Mouse (Mus musculus) lung, embryonic 15.5 days (tissue): ENCODE data around the gene Cntnap2. TPM values are rescaled to one million over a fixed set of nuclear protein-coding genes. Genes with fewer than 3 reads are reported as not detected.

Experiments
- ATAC-seq: fragments of 200-750 bp; cut with Nextera tagmentation; 2 replicates; pipeline ENCODE4 v1.8.0; 2017; ENCODE audit warnings: moderate number of reproducible peaks, borderline replicate concordance; ENCODE audit not compliant: low FRiP score, low TSS enrichment; ENCODE audit errors: extremely low read depth
- H3K27ac ChIP-seq: fragments of 300-500 bp; sonication (generic); 2 replicates; pipeline ENCODE4 v1.5.1; 2015; ENCODE audit warnings: moderate library complexity, mild to moderate bottlenecking, inconsistent platforms
- H3K27me3 ChIP-seq: fragments of 300-500 bp; sonication (generic); 2 replicates; pipeline ENCODE4 v1.6.1; 2015; ENCODE audit warnings: inconsistent platforms
- H3K36me3 ChIP-seq: fragments of 300-500 bp; sonication (generic); 2 replicates; pipeline ENCODE4 v1.6.1; 2015; ENCODE audit warnings: inconsistent platforms
- H3K4me1 ChIP-seq: fragments of 300-500 bp; sonication (generic); 2 replicates; pipeline ENCODE4 v1.6.1; 2015; ENCODE audit warnings: inconsistent platforms
- H3K4me2 ChIP-seq: fragments of 300-500 bp; sonication (generic); 2 replicates; pipeline ENCODE4 v1.6.1; 2015; ENCODE audit warnings: inconsistent platforms, mild to moderate bottlenecking, moderate library complexity
- H3K4me3 ChIP-seq: fragments of 300-500 bp; sonication (generic); 2 replicates; pipeline ENCODE4 v1.5.1; 2015; ENCODE audit warnings: mild to moderate bottlenecking, inconsistent platforms
- H3K9ac ChIP-seq: fragments of 300-500 bp; sonication (generic); 2 replicates; pipeline ENCODE4 v1.6.1; 2015; ENCODE audit warnings: inconsistent platforms
- H3K9me3 ChIP-seq: fragments of 300-500 bp; sonication (generic); 2 replicates; pipeline ENCODE4 v1.6.1; 2016; ENCODE audit warnings: inconsistent platforms
- WGBS: fragments of 180-500 bp; shearing (Covaris S2); methylation state at CpG from one replicate; pipeline ENCODE4 v1.1.7; 2015; 5-methylcytosine and 5-hydroxymethylcytosine counted together
- polyA plus RNA-seq: library from polyadenylated mRNA; unstranded; fragments of >200 nt; fragmentation: Nextera tagmentation; extraction: Ambion mirVana; gene quantifications from 2 replicates; pipeline ENCODE4 v1.2.1, GENCODE M21; 2015

The Cntnap2 gene
- polyA plus RNA-seq, 1 experiment from 2014 or later, result 1.0 TPM

DNA sequence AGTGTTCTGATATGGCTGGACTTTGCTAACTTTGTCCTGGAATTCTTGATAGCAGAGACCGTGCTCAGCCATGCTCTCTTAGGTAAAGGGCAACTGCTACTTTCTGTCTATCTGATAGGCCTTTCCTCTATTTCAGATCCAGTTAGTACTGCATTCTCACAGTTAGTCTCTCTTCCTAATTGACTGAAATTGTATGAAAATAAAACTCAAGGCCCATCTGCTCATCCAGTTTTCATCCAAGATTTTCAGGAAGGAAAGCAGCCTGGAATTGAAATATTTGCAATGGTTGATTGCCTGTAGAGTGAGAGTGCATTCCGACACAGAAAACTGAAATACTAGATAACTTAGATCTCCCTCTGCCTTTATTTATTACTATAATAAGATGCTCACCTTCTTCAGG, 589.3 kb downstream of the Cntnap2 start:
- ATAC-seq, result no peak
- H3K36me3 ChIP-seq, result no peaks in the 10 kb centered on the region
- no peak overlapping the region for H3K27ac ChIP-seq
- 77% methylated on average over 2 of the region's 2 CpGs for WGBS
- H3K4me2 ChIP-seq, result no peak overlapping the region
- H3K9me3 ChIP-seq, result no peaks in the 10 kb centered on the region
- H3K4me1 ChIP-seq, result no peaks in the 10 kb centered on the region
- H3K4me3 ChIP-seq, result no peak overlapping the region
- no peak overlapping the region for H3K9ac ChIP-seq
- no peaks in the 10 kb centered on the region for H3K27me3 ChIP-seq

DNA sequence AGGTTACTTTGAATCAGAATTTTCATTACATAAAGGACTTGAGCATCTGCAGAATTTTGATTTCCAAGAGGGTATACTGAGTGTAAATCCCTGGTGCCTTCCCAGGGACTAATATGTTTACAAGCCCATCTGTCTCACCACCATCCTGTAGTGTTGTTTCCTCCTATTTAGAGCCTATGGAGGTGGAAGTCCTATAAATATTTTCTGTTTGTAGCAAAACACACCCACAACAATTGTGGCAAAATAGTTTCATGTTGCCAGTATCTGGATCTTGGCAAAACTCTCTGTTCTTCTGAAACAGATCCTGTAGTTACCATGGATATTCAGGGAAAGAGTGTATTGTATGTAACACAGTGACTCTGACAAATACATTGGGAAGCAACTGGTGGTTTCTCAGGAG, 641.1 kb downstream of the Cntnap2 start:
- Histone ChIP-seq H3K4me3 (no peak overlapping the region), H3K4me1 (no peaks in the 10 kb centered on the region), H3K27ac (no peak overlapping the region), H3K9me3 (no peaks in the 10 kb centered on the region), H3K36me3 (no peaks in the 10 kb centered on the region), H3K4me2 (no peak overlapping the region), H3K9ac (no peak overlapping the region), H3K27me3 (no peaks in the 10 kb centered on the region)
- ATAC-seq, result no peak

DNA sequence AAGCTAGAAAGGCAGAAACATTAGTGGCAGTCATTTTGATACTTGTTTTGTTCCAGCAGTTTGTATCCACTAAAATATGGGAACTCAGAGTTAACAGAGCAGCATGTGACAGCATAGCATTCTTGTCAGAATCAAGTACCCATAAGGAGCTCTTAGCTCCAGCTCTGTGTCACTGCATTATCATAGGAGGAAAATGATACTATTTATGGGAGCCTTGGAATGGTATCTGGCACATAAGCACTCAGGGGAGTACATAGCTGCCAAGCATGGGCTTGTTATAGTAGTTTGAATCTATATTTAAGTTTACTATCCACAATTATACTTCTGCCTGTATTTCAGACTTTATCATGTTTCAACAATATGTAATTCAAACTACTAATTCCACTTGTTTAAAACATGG, 732.5 kb downstream of the Cntnap2 start:
- Histone ChIP-seq H3K36me3 (no peaks in the 10 kb centered on the region), H3K4me3 (no peak overlapping the region), H3K4me2 (no peak overlapping the region), H3K9ac (no peak overlapping the region), H3K27ac (no peak overlapping the region), H3K27me3 (no peaks in the 10 kb centered on the region), H3K4me1 (no peaks in the 10 kb centered on the region), H3K9me3 (no peaks in the 10 kb centered on the region)
- no peak for ATAC-seq

GRCm38 (mm10) chr6:45841626-45842341, 782.6 kb downstream of the Cntnap2 start:
- no peak overlapping the region for H3K4me2 ChIP-seq
- no peak overlapping the region for H3K27ac ChIP-seq
- H3K4me3 ChIP-seq, result no peak overlapping the region
- no peaks in the 10 kb centered on the region for H3K27me3 ChIP-seq
- H3K9me3 ChIP-seq, result no peaks in the 10 kb centered on the region
- ATAC-seq, result no peak
- no peaks in the 10 kb centered on the region for H3K36me3 ChIP-seq
- WGBS, result 72% methylated on average over 4 of the region's 4 CpGs
- H3K4me1 ChIP-seq, result no peaks in the 10 kb centered on the region
- no peak overlapping the region for H3K9ac ChIP-seq

DNA sequence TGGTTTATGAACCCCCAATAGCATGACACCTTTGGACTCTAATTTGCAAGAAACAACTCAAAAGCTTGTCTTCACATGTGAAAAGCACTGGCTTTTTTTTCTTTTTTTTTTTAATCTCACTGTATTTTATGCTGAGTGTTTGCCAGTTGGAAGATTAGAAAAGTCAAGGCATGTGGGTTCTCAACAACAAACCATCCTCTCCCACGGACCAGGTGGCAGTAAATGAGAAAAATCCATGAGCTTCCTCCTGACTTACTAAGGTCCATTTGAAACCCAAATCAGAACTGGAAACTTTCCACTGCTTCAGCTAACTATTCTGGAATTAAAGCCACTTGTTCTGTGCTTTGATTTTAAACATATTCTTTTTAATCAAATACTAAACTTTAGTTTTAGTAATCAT, 784.6 kb downstream of the Cntnap2 start:
- Histone ChIP-seq H3K4me2 (no peak overlapping the region), H3K27me3 (no peaks in the 10 kb centered on the region), H3K4me3 (no peak overlapping the region), H3K4me1 (no peaks in the 10 kb centered on the region), H3K36me3 (no peaks in the 10 kb centered on the region), H3K9me3 (no peaks in the 10 kb centered on the region), H3K9ac (no peak overlapping the region), H3K27ac (no peak overlapping the region)
- no peak for ATAC-seq
- 48% methylated on average over 1 of the region's 1 CpGs for WGBS

DNA sequence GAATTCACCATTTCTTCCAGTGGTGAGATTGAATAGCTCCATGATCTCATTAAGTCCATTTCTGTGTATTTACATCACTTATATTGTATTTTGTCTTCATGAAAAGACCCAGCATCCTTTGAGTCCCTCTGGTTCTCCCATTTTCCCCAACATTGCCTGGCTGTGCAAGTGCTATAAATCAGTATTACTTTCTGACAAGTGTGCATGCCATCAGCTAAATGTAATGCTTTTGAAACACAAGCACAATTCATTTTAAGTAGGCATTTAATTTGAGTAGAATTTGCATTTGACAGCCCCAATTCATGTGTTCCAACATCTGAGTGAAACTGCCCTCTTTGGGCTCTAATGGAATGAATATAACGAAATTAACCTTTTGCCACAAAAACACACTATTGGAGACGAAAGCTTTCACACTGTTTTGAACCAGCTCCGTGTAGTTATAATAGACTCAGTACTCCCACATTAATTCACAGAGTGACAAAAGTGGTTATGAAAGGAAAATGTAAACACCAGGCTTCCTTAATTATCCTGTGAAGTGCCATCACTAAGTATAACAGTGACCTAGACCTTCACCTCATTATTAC, 812.3 kb downstream of the Cntnap2 start:
- H3K4me1 ChIP-seq, result no peaks in the 10 kb centered on the region
- H3K4me2 ChIP-seq, result no peak overlapping the region
- no peaks in the 10 kb centered on the region for H3K27me3 ChIP-seq
- no peak overlapping the region for H3K9ac ChIP-seq
- H3K4me3 ChIP-seq, result no peak overlapping the region
- H3K9me3 ChIP-seq, result no peaks in the 10 kb centered on the region
- WGBS, result 51% methylated on average over 3 of the region's 3 CpGs
- no peaks in the 10 kb centered on the region for H3K36me3 ChIP-seq
- no peak for ATAC-seq
- H3K27ac ChIP-seq, result no peak overlapping the region

DNA sequence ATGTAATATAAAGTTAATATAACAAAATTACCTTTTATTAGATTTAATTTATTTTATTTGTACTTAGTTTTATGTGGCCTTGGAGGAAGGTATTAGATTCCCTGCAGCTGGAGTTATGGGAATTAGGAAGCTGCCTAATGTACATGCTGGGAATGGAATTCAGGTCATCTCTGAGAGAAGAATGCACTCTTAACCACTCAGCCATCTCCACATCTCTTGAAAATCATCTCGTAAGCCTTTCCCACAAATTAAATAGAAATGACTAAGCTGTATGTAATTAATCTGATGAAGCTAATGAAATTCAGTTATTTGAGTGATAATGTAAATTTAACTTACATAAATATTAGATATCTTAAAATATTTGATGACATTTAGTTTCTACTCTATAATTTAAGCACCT, 826.3 kb downstream of the Cntnap2 start:
- Histone ChIP-seq H3K27ac (no peak overlapping the region), H3K9ac (no peak overlapping the region), H3K4me2 (no peak overlapping the region), H3K4me1 (no peaks in the 10 kb centered on the region), H3K4me3 (no peak overlapping the region), H3K27me3 (no peaks in the 10 kb centered on the region), H3K36me3 (no peaks in the 10 kb centered on the region), H3K9me3 (no peaks in the 10 kb centered on the region)
- no peak for ATAC-seq
- 64% methylated on average over 1 of the region's 1 CpGs for WGBS

DNA sequence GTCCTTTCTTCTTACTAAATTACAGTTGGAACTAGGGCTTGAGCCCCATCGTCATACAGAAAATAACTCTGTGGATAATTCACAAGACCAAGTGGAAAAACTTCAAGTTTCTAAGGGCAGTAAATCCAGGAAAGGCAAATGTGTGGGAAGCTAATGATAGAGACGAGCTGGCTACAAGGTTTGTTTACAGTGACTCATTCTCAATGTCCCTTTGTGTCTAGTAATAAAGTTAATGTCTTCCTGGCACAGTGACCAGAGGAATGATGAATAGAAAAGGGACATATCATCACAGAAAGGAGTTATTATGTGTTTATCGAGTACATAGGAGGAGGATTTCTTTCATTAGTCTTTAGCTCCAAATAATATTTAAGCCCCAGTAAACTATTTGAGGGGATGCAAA, 828.7 kb downstream of the Cntnap2 start:
- no peaks in the 10 kb centered on the region for H3K36me3 ChIP-seq
- H3K9me3 ChIP-seq, result no peaks in the 10 kb centered on the region
- no peak overlapping the region for H3K9ac ChIP-seq
- H3K4me3 ChIP-seq, result no peak overlapping the region
- H3K27me3 ChIP-seq, result no peaks in the 10 kb centered on the region
- no peak overlapping the region for H3K4me2 ChIP-seq
- no peaks in the 10 kb centered on the region for H3K4me1 ChIP-seq
- no peak for ATAC-seq
- 35% methylated on average over 3 of the region's 3 CpGs for WGBS
- no peak overlapping the region for H3K27ac ChIP-seq

DNA sequence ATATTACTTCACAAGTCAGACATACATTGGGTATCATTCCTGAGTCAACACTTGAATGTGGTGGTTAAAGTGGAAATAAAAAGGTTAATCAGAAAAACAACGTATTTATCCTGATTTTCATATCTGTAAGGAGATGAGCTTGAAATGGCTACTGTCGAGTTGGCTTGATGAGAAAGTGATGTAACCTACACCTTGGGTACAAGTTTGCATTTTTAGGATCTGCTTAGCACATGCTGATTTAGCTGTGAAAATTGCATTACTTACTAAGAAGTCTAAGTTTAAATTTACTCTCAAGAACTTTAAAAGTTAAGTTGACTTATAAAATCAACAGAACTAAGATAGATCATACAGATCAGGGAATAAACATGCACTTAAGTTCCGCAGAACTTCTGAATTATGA, 879.1 kb downstream of the Cntnap2 start:
- Histone ChIP-seq H3K9me3 (no peaks in the 10 kb centered on the region), H3K27ac (no peak overlapping the region), H3K4me2 (no peak overlapping the region), H3K9ac (no peak overlapping the region), H3K4me3 (no peak overlapping the region), H3K27me3 (no peaks in the 10 kb centered on the region), H3K36me3 (no peaks in the 10 kb centered on the region), H3K4me1 (no peaks in the 10 kb centered on the region)
- no peak for ATAC-seq
- WGBS, result 42% methylated on average over 3 of the region's 3 CpGs

DNA sequence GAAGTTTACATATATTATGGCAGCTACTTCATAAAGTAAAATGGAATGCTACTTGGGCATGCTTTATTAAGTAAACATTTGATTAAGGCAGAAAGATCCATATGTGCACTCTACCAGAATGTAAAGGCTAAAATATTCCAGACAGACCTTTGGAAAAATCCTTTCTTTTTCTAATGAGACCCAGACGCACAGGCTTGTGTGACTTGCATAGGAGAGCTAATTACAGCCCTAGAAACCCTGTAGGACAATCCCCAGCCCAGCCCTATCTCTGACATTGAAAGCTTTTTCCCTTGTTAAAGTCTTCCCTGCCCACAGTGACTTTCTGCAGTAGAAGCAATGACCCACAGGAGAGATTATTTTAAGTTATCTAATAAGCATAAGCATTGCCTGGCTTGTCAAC, 879.6 kb downstream of the Cntnap2 start:
- Histone ChIP-seq H3K9me3 (no peaks in the 10 kb centered on the region), H3K27ac (no peak overlapping the region), H3K27me3 (no peaks in the 10 kb centered on the region), H3K9ac (no peak overlapping the region), H3K4me3 (no peak overlapping the region), H3K4me1 (no peaks in the 10 kb centered on the region), H3K4me2 (no peak overlapping the region), H3K36me3 (no peaks in the 10 kb centered on the region)
- no peak for ATAC-seq
- WGBS, result 30% methylated on average over 1 of the region's 1 CpGs

GRCm38 (mm10) chr6:45945144-45945985, 886.2 kb downstream of the Cntnap2 start:
- Histone ChIP-seq H3K36me3 (no peaks in the 10 kb centered on the region), H3K9ac (no peak overlapping the region), H3K4me3 (no peak overlapping the region), H3K27ac (no peak overlapping the region), H3K4me2 (no peak overlapping the region), H3K9me3 (no peaks in the 10 kb centered on the region), H3K27me3 (no peaks in the 10 kb centered on the region), H3K4me1 (no peaks in the 10 kb centered on the region)
- no peak for ATAC-seq
- WGBS, result 18% methylated on average over 3 of the region's 3 CpGs

DNA sequence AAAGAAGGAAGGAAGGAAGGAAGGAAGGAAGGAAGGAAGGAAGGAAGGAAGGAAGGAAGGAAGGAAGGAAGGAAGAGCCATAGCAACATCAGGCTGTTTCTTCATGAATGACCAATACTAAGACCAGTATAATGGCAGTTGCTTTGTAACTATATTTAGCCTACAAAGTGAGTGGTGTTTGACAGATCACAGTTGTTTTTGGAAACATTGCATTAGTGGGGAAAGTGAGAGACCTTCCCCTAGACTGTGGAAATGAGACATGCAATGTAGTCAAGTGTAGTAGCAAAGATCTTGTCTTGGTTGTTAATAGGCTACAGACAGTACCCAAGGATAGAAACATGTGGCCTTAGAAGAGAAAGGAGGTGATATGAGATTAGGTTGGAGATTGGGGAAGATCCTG, 895.6 kb downstream of the Cntnap2 start:
- peak; percentile 52; the same call in 1 of the 2 replicates for ATAC-seq
- H3K4me1 ChIP-seq, result no peaks in the 10 kb centered on the region
- H3K4me2 ChIP-seq, result no peak overlapping the region
- H3K27ac ChIP-seq, result no peak overlapping the region
- no peaks in the 10 kb centered on the region for H3K36me3 ChIP-seq
- H3K4me3 ChIP-seq, result no peak overlapping the region
- no peaks in the 10 kb centered on the region for H3K9me3 ChIP-seq
- no peak overlapping the region for H3K9ac ChIP-seq
- no peaks in the 10 kb centered on the region for H3K27me3 ChIP-seq
